Mouse (Mus musculus): ENCODE data around the gene Gm43518.

Gene Gm43518

DNA sequence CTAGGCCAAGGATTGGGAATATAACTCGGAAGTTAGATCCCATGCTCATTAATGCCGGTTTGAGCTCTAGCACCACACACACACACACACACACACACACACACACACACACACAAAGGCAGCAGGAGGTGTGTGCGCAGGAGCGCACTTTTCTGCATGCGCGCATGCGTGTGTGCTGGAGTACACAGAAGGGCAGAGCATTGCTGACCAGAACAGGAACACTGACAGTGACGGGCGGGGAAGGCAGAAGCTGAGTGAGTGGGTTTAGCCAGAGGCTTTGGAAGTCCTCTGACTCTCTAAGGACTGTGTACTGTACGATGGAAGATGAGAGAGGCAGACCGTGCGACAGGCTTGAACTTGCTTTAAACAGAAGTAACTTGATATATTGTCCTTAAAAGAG lies 6.3 kb downstream of the Gm43518 start:
- DNase-seq (ENCODE audit: low read depth, low spot score), result peak; percentile 42

DNA sequence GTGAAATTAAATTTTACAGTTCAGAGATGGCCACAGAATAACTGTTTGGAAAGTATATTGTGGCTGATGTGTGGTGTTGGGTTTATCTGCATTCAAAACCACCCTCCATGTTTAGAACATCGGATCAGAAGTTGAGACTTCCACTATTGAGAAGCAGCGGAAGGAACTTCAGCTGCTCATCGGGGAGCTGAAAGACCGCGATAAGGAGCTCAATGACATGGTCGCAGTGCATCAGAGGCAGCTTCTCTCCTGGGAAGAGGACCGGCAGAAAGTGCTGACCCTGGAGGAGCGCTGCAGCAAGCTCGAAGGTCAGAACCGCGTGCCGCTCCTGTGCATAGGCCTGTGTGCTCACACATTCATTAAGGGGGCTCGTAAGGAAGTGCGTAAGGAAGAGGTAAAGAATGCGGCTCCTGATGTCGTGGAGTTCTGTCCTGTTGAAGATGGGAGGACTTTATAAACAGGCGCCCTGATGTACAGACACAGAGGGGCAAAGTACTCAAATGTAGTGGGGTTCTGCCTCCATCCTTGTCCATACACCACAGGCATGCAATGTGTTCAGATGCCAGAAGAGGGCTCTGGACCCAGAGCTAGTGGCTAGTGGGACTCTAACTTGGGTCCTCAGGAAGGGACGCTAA lies 6.9 kb downstream of the Gm43518 start:
- DNase-seq (ENCODE audit: low read depth, low spot score), result peak; percentile 80

DNA sequence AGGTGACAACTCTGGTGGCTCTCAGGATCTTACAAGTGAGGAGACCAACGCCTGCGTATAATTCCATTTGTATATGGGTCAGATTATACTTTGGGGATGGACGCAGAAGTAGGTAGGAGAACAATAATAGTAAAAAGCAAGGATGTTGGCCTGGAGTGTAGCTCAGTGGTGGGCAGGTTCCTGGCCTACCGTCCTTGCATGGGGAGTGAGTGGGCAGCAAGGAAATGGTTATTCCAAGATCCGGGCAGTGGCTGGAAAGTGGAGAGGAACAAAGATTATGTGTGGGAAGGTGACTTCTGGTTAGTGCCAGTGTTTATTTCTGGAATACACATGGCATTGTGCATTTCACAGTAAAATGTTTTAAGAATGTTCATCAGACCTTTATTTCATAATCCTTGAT lies 8.7 kb downstream of the Gm43518 start:
- no peak for DNase-seq (ENCODE audit: low read depth, low spot score)

DNA sequence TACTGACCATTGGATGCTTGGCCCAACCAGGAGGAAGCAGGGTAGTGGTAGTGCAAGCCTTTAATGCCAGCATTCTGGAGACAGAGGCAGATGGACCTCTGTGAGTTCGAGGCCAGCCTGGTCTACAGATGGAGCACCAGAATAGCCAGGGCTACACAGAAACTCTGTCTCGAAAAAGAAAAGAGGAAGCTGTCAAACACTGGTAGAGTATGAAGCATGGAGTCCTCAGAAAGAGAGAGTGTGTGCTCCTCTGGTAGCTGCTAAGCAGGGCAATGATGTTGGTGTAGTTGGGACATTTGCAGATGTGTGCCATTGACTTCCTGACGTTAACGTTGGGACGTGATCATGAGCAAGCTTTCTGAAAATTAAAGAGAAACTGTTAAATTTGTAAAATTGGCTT lies 11.3 kb downstream of the Gm43518 start:
- DNase-seq (ENCODE audit: low read depth, low spot score), result no peak

DNA sequence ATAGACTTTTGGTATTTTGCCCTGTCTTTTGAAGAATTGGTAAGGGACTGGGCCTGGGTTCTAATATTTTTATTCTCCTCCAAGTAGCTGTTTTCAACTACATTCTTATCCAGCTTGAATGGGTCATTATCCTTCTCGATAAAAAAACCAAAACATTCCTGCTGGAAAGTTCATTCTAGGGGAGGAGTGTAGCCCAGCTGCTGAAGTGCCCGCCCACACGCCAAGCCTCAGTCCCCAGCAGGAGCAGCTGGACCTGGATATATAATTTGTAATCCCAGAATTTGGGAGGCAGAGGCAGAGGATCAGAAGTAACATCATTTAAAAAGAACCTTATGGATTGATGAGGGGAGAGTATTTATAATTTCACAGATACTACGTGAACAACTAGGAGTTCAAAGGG lies 19.3 kb downstream of the Gm43518 start:
- DNase-seq (ENCODE audit: low read depth, low spot score), result no peak

DNA sequence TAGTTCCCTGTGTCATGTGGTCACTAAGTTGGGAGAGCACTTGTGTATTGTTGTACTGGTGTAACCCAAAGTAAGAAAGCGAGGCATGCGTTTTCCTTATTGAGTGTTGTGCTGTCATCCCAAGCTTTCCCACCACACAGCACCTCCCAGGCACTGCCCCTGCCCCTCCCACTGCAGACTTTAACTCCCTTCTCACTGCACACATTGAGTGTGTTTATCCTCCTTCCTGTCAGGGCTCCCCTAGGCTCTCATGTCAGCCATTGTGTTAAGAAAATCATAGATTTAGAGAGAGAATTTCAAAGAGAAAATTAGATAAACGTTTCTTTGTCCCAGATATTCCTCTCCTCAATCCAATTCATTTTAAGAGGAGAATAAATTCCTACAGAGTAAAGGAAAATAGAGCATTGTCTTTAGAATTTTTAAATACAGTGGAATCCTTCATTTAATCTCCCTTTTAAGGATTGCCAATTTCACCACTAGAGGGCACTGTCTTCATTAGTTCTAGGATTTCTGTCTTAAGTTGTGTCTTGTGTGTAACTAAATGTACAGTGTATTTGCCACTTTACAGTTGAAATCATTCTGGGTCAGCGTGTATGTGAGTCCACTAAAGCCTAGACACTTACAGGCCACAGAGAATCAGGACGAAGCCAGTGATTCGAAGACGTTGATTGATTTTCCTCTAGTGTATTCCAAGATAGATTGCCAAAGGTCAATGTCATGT lies 20.0 kb downstream of the Gm43518 start:
- peak; percentile 22 for DNase-seq (ENCODE audit: low read depth, low spot score)

DNA sequence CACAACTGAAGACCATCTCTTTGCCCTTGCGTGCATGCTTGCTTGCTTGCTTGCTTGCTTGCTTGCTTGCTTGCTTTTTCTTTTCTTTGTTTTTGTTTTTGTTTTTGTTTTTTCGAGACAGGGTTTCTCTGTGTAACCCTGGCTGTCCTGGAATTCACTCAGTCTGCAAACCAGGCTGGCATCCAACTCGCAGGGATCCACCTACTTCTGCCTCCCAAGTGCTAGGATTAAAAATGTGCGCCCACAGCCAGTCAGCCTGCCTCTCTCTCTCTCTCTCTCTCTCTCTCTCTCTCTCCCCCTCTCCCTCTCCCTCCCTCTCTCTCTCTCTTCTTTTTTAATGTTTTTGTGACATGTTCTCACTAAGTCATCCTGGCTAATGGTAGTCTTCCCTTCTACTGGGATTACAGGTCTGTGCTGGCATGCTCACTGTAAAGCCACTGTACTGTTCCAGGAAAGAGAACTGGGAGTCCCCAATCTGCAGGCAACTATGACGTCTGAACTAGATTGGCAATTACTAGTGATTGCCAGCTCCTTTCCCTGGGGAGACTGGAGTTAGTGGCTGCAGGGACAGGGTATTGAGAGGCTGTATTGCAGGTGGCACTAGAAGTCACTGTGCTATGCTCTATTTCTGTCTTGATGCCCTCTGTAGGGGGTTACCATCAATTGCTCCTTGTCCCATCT lies 25.3 kb downstream of the Gm43518 start:
- DNase-seq (ENCODE audit: low read depth, low spot score), result no peak

DNA sequence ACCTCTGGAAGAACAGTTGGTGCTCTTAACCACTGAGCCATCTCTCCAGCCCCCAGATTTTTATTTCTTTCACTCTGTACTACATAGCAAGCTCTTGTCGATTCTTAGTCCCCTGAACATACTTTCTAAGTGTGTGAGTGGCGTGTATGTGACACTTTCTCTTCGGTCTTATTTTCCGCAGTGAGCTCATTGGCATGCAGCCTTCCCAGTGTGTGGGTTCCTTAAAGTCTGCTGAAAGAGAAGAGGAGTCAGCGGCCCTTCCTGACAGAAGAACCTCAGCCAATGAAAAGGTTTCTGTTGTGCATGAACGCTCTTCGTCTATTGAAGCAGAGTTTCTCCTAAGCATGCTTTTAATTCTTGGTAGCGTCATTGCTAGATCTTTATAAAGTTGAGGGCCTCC lies 30.0 kb downstream of the Gm43518 start:
- DNase-seq (ENCODE audit: low read depth, low spot score), result no peak

DNA sequence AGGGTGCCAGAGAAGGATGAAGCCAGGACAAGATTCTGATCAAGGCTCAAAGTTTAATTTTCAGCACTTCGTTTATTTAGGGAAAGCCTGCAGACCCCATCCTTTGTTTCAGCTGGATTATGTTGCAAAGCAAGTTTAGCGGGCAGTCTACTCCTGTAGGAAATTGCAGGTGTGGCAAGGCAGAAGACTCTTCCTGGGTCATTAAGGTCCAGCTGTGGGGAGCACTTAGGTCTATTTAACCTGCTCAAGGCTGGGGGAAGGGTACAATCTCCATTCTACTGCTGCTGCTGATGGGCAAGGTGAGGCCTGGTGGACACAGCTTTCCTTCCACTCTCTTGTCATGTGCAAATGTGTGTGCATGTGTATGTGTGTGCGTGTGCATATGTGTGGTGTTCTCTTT lies 31.8 kb downstream of the Gm43518 start:
- DNase-seq (ENCODE audit: low read depth, low spot score), result no peak

DNA sequence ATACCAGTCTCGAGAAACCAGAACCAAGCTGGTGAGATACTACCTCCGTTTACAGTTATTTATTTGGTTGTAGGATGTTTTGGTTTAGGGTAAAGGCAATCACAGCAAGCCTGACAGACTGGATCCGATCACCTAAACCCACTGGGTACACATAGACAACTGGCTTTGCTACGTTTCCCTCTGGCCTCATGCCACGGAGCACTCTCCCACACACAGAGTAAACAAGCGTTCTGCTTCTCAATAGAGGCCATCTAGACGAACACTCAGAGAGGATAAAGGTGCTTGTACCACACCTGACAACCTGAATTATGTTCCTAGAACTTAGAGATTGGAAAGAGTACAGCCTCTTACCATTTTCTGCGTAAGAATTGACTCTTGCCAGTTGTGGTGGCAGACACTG lies 32.9 kb downstream of the Gm43518 start:
- no peak for DNase-seq (ENCODE audit: low read depth, low spot score)

DNA sequence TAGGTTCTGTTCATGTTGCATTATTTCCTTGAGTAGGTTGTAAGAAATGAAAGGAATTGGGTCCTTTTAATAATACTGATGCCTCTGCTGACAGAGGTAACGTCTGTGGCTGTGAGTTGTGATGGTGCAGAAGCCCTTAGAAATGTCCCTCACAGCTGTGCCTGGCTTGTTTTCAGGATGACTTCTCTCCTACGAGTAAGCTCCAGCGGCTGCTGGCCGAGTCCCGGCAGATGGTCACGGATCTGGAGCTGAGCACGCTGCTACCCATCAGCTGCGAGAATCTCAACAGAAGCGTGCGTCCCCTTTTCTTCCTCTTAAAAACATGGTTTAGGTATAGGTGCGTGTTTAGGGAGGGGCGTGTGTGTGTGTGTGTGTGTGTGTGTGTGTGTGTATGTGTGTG lies 33.8 kb downstream of the Gm43518 start:
- no peak for DNase-seq (ENCODE audit: low read depth, low spot score)

DNA sequence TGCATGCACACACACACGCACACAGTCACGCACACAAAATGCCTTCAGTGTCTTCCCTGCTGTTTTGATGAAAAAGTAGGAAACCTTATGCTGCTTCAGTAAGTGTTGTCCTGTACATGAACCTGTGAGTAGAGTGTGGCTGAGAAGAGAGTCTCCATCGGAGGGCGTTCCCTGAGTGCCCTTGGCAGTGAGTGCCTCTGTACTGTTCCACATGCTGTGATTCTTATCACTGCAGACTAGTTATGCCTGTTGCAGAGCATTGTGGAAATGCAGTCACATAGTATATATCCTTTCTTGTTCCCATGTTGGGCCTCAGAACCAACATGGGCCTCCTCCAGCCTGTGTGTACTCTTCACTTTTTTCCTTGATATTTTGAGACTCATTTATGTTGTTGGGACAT lies 37.0 kb downstream of the Gm43518 start:
- DNase-seq (ENCODE audit: low read depth, low spot score), result no peak

DNA sequence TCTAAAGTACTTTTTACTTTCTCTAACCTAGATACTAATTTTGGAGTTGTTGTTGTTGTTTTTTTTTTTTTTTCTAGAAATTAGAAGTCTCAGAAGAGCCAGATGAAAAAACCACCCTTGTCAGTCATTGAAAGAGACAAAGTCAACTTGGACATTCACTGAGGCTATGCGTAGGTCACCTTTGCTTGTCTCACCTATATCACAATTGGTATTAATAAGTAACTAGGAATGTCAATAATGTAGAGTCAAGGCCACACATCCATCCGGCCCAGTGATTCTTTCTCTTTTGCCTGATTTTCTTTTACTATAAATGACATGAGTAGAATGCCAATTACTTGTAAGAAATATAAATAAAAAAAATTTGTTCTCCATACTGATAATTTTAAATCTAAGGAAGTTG lies 39.5 kb downstream of the Gm43518 start:
- no peak for DNase-seq (ENCODE audit: low read depth, low spot score)

DNA sequence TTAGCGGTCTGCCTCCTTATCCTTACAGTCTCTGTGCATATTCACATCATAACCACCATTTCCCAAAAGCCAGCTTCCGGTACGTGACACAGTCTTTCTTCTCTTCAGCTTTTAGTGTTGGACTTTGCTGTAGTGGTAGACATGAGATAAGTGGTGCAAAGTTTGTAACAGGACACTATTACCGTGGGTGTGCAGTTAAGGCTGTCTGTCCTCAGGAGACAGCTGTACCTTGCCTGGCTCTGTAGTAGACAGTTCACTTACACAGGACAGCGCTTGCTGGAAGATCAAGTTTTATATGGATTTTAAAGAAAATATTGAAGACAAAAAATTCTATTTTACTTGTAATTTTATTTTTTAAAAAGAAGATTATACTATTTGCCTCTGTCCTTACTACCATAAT lies 41.2 kb downstream of the Gm43518 start:
- DNase-seq (ENCODE audit: low read depth, low spot score), result no peak

DNA sequence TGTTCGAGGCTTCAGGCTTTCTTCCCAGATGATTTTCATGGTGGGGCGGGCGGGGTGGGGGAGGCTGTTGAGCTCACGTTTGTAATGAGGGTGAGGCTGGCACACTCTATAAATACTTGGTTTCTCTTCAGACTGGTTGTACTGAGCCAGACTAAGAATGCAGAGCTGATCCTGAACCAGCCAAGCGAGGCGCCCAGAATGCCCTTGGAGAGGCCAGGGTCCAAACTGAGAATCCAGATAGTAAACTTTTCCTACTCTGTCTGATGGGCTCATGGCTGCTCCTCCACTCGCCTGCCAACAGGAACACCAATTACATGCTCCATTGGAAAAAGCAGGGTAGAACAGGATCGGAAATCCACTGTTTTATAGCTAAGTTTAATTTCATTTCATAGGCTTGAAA lies 42.0 kb downstream of the Gm43518 start:
- no peak for DNase-seq (ENCODE audit: low read depth, low spot score)

DNA sequence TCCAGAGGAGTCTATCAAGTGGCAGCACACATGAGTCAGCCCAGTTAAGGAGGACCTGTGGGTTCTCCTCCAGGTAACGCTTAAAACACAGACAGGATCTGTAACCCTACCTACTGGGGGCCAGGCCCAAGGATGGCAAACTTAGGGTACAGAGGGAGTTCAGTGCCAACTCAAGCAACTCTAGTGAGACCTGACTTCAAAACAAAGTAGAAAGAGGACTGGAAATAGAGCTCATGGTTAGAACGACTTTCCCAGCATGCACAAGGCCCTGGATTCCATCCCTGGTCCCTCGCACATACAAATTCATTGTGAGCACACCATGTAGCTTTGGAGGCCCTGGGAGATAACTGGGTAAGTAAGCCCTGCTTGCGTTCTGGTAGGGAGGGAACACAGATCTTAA lies 43.4 kb downstream of the Gm43518 start:
- DNase-seq (ENCODE audit: low read depth, low spot score), result no peak

DNA sequence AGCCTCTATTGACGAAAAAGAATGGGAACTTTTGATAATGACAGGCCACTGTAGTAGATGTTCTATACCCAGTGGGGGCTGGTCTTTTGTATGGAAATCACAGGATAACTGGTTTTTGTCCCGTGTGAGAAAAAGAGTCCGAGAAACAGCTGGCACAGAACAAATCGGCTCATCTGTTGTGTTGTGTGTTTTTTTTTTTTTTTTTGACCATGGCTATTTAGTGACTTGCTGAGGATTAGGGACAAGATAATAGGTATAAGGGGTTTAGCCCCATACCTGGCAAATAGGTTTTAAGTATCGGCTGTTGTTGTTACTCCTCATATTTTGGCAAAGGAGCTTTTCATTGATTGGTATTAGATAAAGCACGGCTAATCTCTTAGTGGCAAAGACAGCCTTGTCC lies 45.2 kb downstream of the Gm43518 start:
- DNase-seq (ENCODE audit: low read depth, low spot score), result no peak

DNA sequence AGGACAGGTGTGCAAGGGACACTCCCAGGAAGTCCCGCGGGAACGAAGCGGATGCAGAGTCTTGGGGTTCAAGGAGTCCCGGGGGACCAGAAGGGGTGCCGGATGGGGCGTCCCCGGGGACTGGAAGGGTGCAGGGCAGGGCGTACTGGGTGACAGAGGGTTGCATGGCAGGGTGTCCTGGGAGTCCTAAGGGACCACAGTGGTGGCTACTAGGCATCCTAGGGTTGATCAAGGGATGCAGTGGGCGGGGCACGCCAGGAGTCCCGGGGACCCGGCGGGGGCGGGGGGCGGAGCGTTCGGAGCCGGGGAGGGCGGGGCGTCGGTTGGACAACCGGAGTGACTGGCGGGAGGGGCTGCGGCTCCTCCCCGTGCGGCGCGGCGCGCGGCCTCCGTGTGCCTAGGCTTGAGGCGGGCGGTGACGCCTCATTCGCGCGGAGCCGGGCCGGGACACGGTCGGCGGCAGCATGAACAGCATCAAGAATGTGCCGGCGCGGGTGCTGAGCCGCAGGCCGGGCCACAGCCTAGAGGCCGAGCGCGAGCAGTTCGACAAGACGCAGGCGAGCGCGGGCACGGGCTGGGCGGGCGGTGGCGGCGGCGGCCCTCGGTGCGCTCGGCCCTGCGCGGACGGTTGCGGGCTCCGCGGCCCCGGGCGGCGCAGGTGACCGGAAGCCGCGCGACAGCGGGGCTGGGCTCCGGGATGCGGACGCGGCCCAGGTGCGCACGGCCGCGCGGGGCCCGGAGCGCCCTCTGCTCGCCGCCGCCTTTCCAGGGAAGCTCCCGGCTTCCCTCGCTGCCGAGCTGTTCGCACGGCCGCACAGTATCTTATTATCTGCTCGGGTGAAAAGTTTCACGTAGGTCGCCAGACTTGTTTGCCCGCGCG lies 46.3 kb downstream of the Gm43518 start, which contains the start of gene Hip1r:
TSS of gene Hip1r (plus strand) at position 330 of the 880 bp plus-strand sequence.
- peak; percentile 81 for DNase-seq (ENCODE audit: low read depth, low spot score)

DNA sequence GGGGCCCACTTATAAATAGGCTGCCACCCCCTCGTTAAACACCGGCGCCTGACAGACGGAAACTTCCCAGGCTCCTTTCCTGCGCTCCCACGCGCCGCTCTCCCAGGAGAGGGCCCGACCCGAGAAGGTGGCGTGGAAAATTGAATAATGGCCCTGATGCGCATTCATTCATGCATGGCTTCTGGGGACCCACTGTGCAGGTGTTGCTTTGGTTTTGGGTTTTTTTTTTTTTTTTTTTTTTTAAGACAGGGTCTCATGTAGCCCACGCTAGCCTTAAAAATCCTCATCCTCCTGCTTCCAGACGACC lies 46.9 kb downstream of the Gm43518 start:
- no peak for DNase-seq (ENCODE audit: low read depth, low spot score)

DNA sequence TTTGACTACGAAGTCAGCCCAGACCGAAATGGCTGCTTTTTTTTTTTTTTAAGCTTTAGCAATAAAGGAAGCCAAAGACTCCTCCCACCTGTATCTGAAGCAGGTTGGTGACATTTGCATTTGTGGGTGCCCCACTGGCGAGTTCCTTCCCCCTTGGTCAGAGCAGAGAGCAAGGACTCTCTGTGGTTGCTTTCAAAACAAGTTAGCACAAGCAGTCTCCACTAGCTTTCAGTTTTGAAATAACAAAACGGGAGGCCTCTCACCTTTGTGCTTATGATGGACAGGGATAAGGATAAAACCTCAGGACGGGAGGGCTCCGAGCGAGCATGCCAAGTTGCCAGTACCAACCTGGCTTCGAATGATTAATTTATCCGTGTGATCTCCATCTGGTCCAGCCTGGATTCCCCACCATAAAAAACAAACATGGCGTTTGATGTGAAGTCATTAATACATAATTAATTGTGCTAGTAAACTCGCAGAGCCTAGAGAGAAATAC lies 47.4 kb downstream of the Gm43518 start:
- DNase-seq (ENCODE audit: low read depth, low spot score), result no peak

DNA sequence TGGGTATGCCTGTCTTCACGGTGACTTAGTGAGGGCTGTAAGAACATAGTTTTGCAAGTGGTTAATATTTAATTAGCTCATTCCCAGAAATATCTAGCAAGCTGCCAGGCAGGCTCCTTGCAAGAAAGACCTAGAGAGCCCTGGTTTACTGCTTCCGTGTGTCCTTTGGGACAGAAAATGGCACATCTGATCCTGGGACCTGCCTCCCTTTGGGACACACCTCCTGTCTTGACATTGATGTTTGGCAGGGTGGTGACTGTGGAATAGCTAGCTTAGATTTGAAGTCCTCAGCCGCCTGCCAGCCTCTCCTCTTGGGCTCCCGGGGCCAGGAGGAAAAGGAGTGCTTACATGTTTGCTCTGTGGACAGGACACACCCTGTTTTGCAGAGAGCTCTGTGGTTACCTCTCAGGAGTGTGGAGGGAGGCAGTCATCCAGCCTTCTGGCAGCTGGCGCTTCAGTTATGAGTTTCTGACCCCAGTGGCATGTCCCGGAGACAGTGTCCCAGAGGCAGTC lies 48.5 kb downstream of the Gm43518 start:
- DNase-seq (ENCODE audit: low read depth, low spot score), result no peak

DNA sequence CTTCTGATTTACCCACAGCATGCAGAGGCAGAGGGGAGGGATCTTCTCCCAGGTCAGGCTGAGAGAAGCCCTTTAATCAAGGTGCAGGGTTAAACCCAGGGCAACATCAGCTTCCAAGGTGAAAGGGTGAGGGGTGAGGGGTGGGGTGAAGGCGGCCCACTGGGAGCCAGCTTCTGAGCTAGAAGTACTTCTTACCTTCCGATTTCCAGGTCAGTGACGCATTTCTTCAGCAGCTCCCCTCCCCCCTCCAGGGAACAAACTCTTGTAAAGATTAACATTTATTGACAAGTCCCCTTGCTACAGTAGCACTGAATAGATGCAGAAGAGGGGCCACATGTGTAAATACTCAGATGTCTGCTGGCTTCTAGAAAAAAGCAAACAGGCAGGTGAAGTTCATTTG lies 50.0 kb downstream of the Gm43518 start:
- no peak for DNase-seq (ENCODE audit: low read depth, low spot score)

All from ZHBTc4 (cell line).